Mouse (Mus musculus) CD4-positive, CD25-positive, alpha-beta regulatory T cell, adult 4 months (primary cell): Measurements from ENCODE around the gene Slc25a34. TPM values are rescaled to one million over a fixed set of nuclear protein-coding genes. Genes with fewer than 3 reads are reported as not detected.

Experiments used
- ATAC-seq: one replicate; pipeline ENCODE4 v1.8.0; 2017
- polyA plus RNA-seq, 2 experiments: library from polyadenylated mRNA; unstranded; fragments of 100-300 nt; shearing (Covaris generic); gene quantifications; one replicate each; pipeline ENCODE4 v1.2.1; 2017

Slc25a34 gene
- polyA plus RNA-seq, 2 experiments from 2014 or later: not detected

DNA sequence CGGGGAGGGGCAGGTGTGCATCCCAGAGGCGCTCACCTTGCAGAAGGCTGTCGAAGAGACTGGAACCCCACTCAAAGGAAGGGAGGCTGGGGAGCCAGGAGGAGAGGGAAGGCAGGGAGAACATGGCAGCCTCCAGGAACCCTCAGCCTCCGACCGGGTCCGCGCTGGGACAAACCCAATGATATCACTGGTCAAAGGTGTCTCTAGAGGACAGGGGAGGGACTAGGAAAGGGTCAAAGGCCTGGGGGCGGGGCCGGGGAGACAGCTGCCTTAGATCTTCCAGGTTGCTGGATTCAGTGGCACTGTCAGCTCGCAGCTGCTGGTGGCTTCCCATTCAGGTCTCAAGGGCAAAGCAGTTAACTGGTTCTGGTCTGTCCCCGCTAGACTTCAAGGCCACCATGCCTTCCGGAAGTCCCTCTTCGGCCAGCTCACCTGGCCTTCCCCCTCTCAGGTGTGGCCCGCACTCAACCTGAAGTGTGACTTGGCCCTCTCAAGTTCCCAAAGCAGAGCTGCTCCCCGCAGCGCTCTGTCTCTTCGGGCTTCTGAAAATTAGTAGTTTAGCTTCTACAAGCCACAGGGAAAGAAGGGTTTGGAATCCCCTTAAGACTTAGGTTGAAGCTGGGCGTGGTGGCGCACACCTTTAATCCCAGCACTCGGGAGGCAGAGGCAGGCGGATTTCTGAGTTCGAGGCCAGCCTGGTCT, 5.6 kb downstream of the Slc25a34 start:
- ATAC-seq: no peak

DNA sequence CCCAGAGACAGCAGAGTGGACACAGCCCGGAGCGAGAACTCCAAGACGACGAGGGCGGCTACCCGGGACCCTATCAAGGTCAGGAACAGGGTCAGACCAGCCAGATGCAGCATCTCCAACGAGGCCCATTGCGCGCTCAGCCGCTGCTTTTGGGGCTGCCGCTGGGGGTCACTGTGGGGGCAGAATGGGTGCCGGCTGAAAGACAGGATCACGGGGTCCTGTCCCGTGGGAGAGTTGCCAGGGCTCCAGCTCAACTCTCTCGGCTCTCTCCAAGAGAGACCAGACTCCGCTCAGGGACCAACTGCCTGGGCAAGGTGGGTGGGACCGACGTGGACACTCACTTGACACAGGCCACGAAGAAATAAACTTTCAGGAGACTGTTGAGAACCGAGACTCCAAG, 6.3 kb downstream of the Slc25a34 start:
- ATAC-seq: peak; percentile 69

GRCm38 (mm10) chr4:141616811-141617210, 6.8 kb downstream of the Slc25a34 start:
- ATAC-seq: no peak

DNA sequence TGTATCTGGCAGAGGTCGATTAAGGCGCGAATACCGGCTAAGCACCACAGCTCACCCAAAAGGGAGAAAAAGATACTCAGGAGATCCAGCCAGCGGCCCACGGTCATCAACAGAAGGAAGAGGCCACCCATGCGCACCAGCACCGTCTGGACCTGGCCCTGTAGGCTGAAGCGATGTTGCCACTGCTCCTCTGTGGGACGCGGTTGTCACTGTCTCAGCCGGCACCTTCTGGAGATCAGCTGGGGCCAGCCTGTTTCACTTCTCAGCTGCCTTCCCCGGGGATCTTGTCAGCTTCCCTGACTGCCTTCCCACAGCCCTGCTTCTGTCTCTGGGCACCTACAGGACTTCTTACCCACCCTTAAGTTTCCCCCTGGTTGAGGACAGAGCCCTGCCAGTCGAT, 8.7 kb downstream of the Slc25a34 start:
- no peak for ATAC-seq

GRCm38 (mm10) chr4:141609538-141609937, 14.1 kb downstream of the Slc25a34 start:
- ATAC-seq: no peak

GRCm38 (mm10) chr4:141605861-141606260, 17.8 kb downstream of the Slc25a34 start, which contains the start of gene Fblim1:
Gene Fblim1, minus strand, starts transcription at chr4:141606096.
- ATAC-seq: no peak

DNA sequence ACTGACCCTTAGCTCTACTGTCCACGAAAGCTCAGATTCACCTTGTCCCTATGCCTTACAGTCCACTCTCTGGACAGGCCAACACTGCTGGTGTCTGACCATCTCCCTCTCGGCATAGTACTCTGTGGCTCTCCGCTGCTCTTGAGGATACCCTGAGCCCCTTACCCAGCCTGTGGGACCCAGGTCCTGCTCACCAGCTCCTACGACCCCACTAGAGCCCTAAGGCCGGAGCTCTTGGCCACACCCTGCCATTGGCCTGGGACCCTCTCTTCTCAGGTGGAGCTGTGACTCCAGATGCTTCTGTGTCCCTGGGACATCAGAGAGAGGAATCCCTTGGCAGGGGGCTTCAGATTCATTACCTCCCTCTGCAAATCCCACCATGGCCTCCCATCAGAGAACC, 18.2 kb downstream of the Slc25a34 start:
- ATAC-seq: no peak

DNA sequence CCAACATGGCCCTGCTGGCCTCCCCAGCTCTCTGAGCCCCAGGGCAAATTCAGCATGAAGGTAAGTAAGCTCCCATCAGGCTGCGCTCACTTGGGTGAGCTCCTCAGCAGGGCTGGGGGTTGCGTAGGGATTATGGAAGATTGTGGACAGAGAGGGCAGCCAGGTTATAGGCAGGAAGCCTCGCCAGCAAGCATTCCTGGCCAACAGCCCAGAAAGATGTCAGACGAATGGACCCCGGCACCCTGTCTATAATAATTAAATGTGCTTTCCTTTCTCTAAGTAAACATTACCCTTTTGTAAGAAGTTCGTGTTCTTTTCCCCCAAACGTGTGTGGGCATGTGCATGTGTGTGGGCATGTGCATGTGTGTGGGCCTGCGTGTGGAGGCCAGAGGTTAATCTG, 19.1 kb downstream of the Slc25a34 start:
- ATAC-seq: no peak

- no peak for ATAC-seq
These were observed 19.7 kb downstream of the Slc25a34 start for GRCm38 (mm10) chr4:141603921-141604320.

- ATAC-seq: no peak
These were observed 20.9 kb downstream of the Slc25a34 start for GRCm38 (mm10) chr4:141602523-141603223.

- ATAC-seq: no peak
These were observed 22.3 kb downstream of the Slc25a34 start for GRCm38 (mm10) chr4:141601148-141601862.

DNA sequence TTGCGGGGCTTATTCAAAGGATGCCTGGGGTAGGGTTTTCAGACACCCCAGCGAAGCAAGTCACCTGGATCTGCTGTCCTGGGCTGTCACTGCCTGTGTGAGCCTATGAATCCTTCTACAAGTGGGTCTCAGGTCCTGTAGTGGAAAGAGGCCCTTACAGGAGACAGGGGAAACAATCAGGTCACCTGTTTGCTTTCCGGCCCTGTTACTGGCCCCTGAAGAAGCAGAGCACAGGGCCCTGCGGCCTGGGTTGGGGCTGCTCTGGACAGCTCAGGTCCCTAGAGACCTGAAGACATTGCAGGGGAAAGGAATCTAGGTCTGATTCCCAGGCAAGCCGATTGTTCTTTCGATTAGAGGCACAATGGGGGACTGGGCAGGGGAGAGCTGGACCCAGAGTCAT, 23.3 kb downstream of the Slc25a34 start:
- ATAC-seq: no peak

DNA sequence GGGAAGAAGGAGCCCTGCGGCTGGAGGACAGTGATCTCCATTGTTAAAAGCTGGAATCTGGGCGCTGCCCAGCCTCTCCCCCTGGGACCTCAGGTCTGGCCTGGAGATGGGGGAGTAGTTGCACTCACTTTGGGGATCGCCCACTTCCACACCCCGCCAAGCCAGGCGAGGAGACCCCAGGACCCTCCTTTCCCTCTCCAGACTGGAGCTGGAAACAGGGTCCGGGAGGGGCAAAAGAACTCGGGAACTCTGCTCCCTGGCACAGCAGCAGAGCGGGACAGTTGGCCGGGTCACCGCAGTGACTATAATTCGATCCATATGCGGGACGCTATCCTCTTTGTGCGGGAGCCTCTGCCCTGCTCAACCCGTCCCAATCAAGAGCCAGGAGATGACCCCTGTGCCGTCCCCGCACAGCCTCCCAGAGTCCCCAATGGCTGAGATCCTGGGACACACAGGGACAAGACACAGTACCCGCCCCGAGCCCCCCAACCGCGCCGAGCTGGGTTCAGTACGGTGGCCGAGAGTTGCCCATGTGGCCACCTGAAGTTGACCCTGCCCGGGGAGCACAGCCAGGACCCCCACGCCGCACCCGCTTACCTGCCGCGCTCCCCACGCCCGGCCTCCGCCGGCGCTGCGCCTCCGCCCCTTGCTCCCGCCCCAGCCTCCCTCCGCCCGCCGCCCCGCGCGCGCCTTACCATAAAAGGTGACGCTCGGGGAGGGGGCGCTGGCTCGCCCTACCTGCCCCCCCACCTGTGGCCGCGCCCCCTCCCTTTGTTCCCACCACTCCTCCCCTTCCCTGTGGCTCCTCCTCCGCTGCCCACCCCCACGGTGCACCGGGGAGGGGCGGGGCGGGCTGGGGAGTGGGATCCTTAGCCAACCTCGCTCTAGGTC, 24.1 kb downstream of the Slc25a34 start:
- ATAC-seq: no peak

DNA sequence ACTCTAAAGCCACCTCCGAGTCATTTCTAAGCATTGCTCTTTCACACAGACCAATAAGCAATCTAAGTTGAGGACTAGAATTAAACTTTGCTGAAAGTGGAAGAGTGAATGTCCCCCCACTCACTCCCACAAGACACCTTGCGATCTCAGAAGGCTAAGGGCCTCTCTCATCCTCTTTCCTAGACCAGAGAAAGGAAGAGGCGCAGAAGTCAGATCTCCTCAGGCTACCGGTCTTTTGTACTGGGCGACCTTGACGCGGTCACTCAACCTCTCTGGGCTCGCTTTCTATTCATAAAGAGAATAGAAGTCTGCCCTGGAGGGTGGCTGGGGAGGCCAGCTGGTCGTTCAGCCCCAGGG, 24.7 kb downstream of the Slc25a34 start:
- no peak for ATAC-seq

- ATAC-seq: no peak
These were observed 25.3 kb downstream of the Slc25a34 start for GRCm38 (mm10) chr4:141598199-141598893.

DNA sequence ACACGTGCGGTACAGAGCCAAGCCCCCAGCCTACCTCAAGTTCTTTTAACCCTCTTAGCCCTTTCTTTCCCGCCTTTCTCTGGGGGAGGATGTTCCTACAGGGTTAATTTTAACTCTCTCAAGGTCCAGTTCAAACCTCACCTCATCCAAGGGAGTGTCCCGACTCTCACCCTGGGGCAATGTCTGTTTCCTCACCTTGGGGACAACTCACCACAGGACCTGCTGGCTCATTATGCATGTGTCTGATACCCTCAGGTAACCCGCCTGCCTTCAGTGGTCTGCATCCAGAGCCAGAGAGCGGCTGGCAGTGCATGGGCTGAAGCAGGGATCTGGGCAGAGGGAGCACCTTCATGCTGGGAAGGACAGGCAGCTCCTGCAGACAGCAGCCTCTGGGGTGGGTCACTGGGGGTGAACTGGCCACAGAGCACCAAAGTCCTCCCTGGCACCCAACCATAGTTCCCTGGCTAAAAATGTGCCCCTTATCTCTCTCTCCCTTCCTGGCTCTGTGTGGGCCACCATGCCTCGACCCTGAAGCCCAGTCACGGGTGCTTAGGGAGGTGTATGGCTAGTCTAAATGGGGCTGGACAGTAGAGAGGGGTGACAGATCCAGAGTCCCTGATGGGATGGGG, 26.8 kb downstream of the Slc25a34 start:
- ATAC-seq: no peak

- no peak for ATAC-seq
These were observed 27.9 kb downstream of the Slc25a34 start for GRCm38 (mm10) chr4:141595605-141596268.

DNA sequence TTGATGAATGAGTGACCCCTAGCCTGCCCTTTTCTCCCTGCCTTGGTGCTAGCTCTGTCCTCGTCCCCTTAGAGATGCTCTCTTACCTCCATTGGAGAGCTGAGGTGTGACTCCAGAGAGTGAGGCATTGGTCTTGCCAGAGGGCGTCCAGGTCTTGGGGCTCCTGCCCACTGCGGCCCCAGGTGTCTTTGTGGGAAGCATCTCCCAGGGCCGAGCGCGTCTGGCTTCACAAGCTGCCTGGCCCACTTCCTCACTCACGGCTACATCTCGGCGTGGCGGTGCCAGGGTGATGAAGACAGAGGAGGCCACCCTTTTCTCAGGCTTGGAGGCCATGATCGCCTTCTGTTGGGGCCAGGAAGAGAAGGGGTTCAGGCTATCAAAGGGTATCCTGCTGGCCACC, 28.5 kb downstream of the Slc25a34 start:
- ATAC-seq: no peak

- no peak for ATAC-seq
These were observed 32.1 kb downstream of the Slc25a34 start for GRCm38 (mm10) chr4:141591547-141591946.

DNA sequence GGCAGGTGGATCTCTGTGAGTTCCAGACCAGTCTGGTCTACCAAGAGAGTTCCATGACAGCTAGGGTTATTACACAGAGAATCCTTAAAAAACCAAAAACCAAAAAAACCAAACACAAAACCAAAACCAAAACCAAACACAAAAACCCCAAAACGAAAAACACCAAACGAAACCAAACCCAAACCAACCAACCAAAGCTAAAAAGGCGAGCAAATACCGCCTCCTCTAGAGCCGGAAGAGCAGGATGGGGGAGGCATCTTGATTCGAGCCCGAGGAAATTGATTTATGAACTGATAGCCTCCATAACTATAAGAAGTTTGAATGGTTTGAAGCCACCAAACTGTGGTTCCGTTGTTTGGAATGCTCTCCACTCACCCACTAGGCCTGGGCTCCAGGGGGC, 39.7 kb downstream of the Slc25a34 start:
- ATAC-seq: peak; percentile 86

GRCm38 (mm10) chr4:141581051-141581450, 42.6 kb downstream of the Slc25a34 start:
- no peak for ATAC-seq
